Comparison of ENCODE assay signal across 14 mouse cellular contexts in the genomic region with DNA sequence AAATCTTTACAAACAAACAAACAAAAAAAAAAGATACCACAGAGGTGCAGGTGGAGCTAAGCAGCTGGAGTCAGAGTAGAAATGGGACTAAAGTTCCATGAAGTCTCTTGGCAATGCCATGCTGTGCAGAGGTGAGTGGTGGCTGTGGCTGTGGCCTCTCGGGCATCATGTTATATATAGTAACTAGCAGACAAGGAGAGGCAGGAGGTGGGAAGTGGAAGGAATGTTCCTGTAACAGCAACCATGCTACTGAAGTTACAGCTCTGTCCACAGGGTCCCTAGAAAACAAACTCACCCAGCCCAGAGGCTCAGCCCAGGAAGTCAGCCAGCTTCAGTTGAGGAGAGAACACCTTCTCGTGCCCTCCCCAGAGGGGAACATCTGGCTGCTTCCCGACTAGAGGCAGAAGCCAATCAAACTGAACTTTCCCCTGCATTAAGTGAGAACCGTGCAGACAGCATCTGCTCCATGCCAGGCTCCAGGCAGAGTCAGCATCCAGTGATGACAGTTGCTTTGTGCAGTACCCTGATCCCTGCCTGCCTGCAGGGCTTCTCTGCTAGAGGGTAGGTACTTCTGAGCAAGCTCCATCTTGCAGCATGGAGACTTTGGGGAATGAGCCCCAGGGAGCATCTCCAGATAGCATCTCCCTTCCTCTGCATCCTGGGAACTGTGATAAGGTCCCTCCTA.
DNase-seq lines count a peak whose midpoint lies in the region; ATAC-seq and TF ChIP-seq lines count a peak whose summit lies in the region.
"Had no signal": no experiment of that assay in that cellular context is flagged by ENCODE, and none has a peak within 500 bp of the region (broad histone marks: within the 10 kb centered on the region; RNA-seq: fewer than 3 reads in every experiment).

No protein-coding gene starts in this region.

- H3K4me1 ChIP-seq in heart, embryonic 10.5 days: peaks cover 11% of the 10 kb centered on the region; the same call in 1 of the 2 replicates
- H3K4me1 ChIP-seq in midbrain, embryonic 12.5 days: peaks cover 13% of the 10 kb centered on the region
- peaks cover 15% of the 10 kb centered on the region for H3K4me1 ChIP-seq in midbrain, embryonic 15.5 days
- H3K4me1 ChIP-seq in forebrain, embryonic 15.5 days: peaks cover 25% of the 10 kb centered on the region
- peaks cover 13% of the 10 kb centered on the region for H3K4me1 ChIP-seq in limb, embryonic 14.5 days (ENCODE audit: control insufficient read depth, insufficient read depth, low read length)

- H3K4me2 ChIP-seq in midbrain, embryonic 12.5 days (replicated peaks): no peak overlapping the region
- no peak overlapping the region for H3K4me2 ChIP-seq in midbrain, embryonic 15.5 days
- no peak overlapping the region for H3K4me2 ChIP-seq in forebrain, embryonic 15.5 days (replicated peaks)
- no peak overlapping the region for H3K4me2 ChIP-seq in limb, embryonic 14.5 days (replicated peaks; ENCODE audit: low read depth, low read length, severe bottlenecking)
- H3K4me2 ChIP-seq: kidney, embryonic 15.5 days; limb, embryonic 13.5 days had no signal

- TF ChIP-seq POLR2A in limb, embryonic 14.5 days (IDR thresholded peaks at IDR 0.05; ENCODE audit: borderline replicate concordance, extremely low read depth, insufficient read depth, insufficient read length): no peak

- no peak overlapping the region for H3K9ac ChIP-seq in midbrain, embryonic 12.5 days (replicated peaks)
- H3K9ac ChIP-seq in midbrain, embryonic 15.5 days: no peak overlapping the region
- H3K9ac ChIP-seq in forebrain, embryonic 15.5 days (replicated peaks): no peak overlapping the region
- H3K9ac ChIP-seq in limb, embryonic 14.5 days (ENCODE audit: low read depth, low read length, severe bottlenecking): 0 out of 2 replicates have a peak overlapping the region, but pooled peaks have one; percentile 21
- H3K9ac ChIP-seq: kidney, embryonic 15.5 days; limb, embryonic 13.5 days had no signal

- no peaks in the 10 kb centered on the region for H3K9me3 ChIP-seq in heart, embryonic 10.5 days
- no peaks in the 10 kb centered on the region for H3K9me3 ChIP-seq in midbrain, embryonic 12.5 days
- H3K9me3 ChIP-seq in midbrain, embryonic 15.5 days: no peaks in the 10 kb centered on the region
- no peaks in the 10 kb centered on the region for H3K9me3 ChIP-seq in forebrain, embryonic 15.5 days
- H3K9me3 ChIP-seq in limb, embryonic 14.5 days (ENCODE audit: control insufficient read depth, low read length): no peaks in the 10 kb centered on the region
- H3K9me3 ChIP-seq: kidney, embryonic 15.5 days; limb, embryonic 13.5 days had no signal

- WGBS in heart, embryonic 10.5 days: 16% methylated on average over 4 of the region's 4 CpGs
- 51% methylated on average over 4 of the region's 4 CpGs for WGBS in midbrain, embryonic 12.5 days
- WGBS in midbrain, embryonic 15.5 days: 37% methylated on average over 4 of the region's 4 CpGs
- 41% methylated on average over 4 of the region's 4 CpGs for WGBS in forebrain, embryonic 15.5 days
- WGBS in limb, embryonic 14.5 days: 14% methylated on average over 4 of the region's 4 CpGs

- 0 out of 2 replicates have a peak, but pooled peaks have one; percentile 52 for ATAC-seq in midbrain, embryonic 12.5 days (ENCODE audit: low FRiP score, low read depth)
- no peak; the same call in 1 of the 2 replicates for ATAC-seq in midbrain, embryonic 15.5 days (replicated peaks)
- ATAC-seq in forebrain, embryonic 15.5 days (replicated peaks): no peak; the same call in 1 of the 2 replicates
- ATAC-seq in limb, embryonic 14.5 days (ENCODE audit: low FRiP score, low read depth): no peak

- H3K27ac ChIP-seq in heart, embryonic 10.5 days: peak overlapping the region; percentile 69; the same call in 1 of the 2 replicates
- H3K27ac ChIP-seq in midbrain, embryonic 12.5 days (replicated peaks): 0 out of 2 replicates have a peak overlapping the region, but pooled peaks have one; percentile 6
- no peak overlapping the region for H3K27ac ChIP-seq in midbrain, embryonic 15.5 days
- peak overlapping the region; percentile 24; the same call in 1 of the 2 replicates for H3K27ac ChIP-seq in forebrain, embryonic 15.5 days (replicated peaks)
- no peak overlapping the region for H3K27ac ChIP-seq in limb, embryonic 14.5 days (replicated peaks; ENCODE audit: low read depth, low read length)
- H3K27ac ChIP-seq: kidney, embryonic 15.5 days; limb, embryonic 13.5 days had no signal

- H3K4me3 ChIP-seq in heart, embryonic 10.5 days: no peak overlapping the region
- no peak overlapping the region for H3K4me3 ChIP-seq in midbrain, embryonic 12.5 days
- no peak overlapping the region for H3K4me3 ChIP-seq in midbrain, embryonic 15.5 days
- H3K4me3 ChIP-seq in forebrain, embryonic 15.5 days: no peak overlapping the region
- H3K4me3 ChIP-seq in limb, embryonic 14.5 days (replicated peaks; ENCODE audit: low read length): no peak overlapping the region
- H3K4me3 ChIP-seq: kidney, embryonic 15.5 days; limb, embryonic 13.5 days had no signal

- no peaks in the 10 kb centered on the region for H3K36me3 ChIP-seq in heart, embryonic 10.5 days
- H3K36me3 ChIP-seq in midbrain, embryonic 12.5 days: no peaks in the 10 kb centered on the region
- H3K36me3 ChIP-seq in midbrain, embryonic 15.5 days (replicated peaks): no peaks in the 10 kb centered on the region
- H3K36me3 ChIP-seq in forebrain, embryonic 15.5 days: no peaks in the 10 kb centered on the region
- H3K36me3 ChIP-seq in limb, embryonic 14.5 days (ENCODE audit: control insufficient read depth, insufficient read depth, low read length): no peaks in the 10 kb centered on the region
- H3K36me3 ChIP-seq: G1E; kidney, embryonic 15.5 days; limb, embryonic 13.5 days had no signal

- peaks cover 45% of the 10 kb centered on the region; the same call in 1 of the 2 replicates for H3K27me3 ChIP-seq in heart, embryonic 10.5 days (ENCODE audit: insufficient read depth, poor library complexity, severe bottlenecking)
- H3K27me3 ChIP-seq in midbrain, embryonic 12.5 days: peaks cover 26% of the 10 kb centered on the region
- 0 out of 2 replicates have a peak, but pooled peaks cover 3% of the 10 kb centered on the region for H3K27me3 ChIP-seq in midbrain, embryonic 15.5 days (replicated peaks)
- H3K27me3 ChIP-seq in forebrain, embryonic 15.5 days: no peaks in the 10 kb centered on the region
- no peaks in the 10 kb centered on the region for H3K27me3 ChIP-seq in limb, embryonic 14.5 days (ENCODE audit: control insufficient read depth, insufficient read depth, low read length)

- no peak for DNase-seq in heart, embryonic 10.5 days (ENCODE audit: low spot score)
- no peak for DNase-seq in heart, adult 8-10 months (ENCODE audit: low spot score)
- DNase-seq in limb, embryonic 14.5 days (ENCODE audit: low spot score): no peak
- no peak for DNase-seq in urinary bladder, adult 2 months (ENCODE audit: low spot score)
- DNase-seq in kidney, adult 18-20 months: no peak
- DNase-seq: adrenal gland, postnatal 10 days; cerebellum, adult 8-10 months; lung, postnatal 14 days had no signal

Comparison
In these comparisons a context has a peak if more than half of its experiments do, and no peak if none do; other contexts are left out.
1. H3K27ac ChIP-seq: peak in heart, embryonic 10.5 days (single experiment), midbrain, embryonic 12.5 days (single experiment) and forebrain, embryonic 15.5 days (single experiment); none in midbrain, embryonic 15.5 days (single experiment) and limb, embryonic 14.5 days (single experiment).